Mouse (Mus musculus) liver (tissue): ENCODE measurements around the gene Pltp.

ENCODE experiments used
- DNase-seq: peaks from one replicate; pipeline ENCODE4 v3.0.0-alpha.2; 2020; ENCODE audit warnings: mixed read lengths

The Pltp gene

GRCm38 (mm10) chr2:164857101-164857821 is at the start of gene Pltp:
TSS of gene Pltp (minus strand) at chr2:164857711.
- peak; percentile 30 for DNase-seq

- no peak for DNase-seq
Observed at GRCm38 (mm10) chr2:164906071-164906470, 48.6 kb upstream of the Pltp start.

- DNase-seq: no peak
Observed at GRCm38 (mm10) chr2:164903496-164903895, 46.0 kb upstream of the Pltp start.

GRCm38 (mm10) chr2:164901380-164901779 is 43.9 kb upstream of the Pltp start:
- DNase-seq: no peak

GRCm38 (mm10) chr2:164899723-164900459 is 42.4 kb upstream of the Pltp start:
- DNase-seq: no peak

GRCm38 (mm10) chr2:164899034-164899433 is 41.5 kb upstream of the Pltp start:
- no peak for DNase-seq

GRCm38 (mm10) chr2:164898008-164898407 is 40.5 kb upstream of the Pltp start:
- DNase-seq: no peak

GRCm38 (mm10) chr2:164895885-164896284 is 38.4 kb upstream of the Pltp start:
- DNase-seq: no peak

GRCm38 (mm10) chr2:164894644-164895043 is 37.1 kb upstream of the Pltp start:
- no peak for DNase-seq

GRCm38 (mm10) chr2:164894048-164894447 is 36.5 kb upstream of the Pltp start:
- DNase-seq: no peak

GRCm38 (mm10) chr2:164892696-164893216 is 35.2 kb upstream of the Pltp start:
- no peak for DNase-seq

- no peak for DNase-seq
Observed at GRCm38 (mm10) chr2:164891908-164892695, 34.6 kb upstream of the Pltp start.

GRCm38 (mm10) chr2:164891056-164891834 is 33.7 kb upstream of the Pltp start:
- no peak for DNase-seq

GRCm38 (mm10) chr2:164890411-164891049 is 33.0 kb upstream of the Pltp start:
- DNase-seq: no peak

GRCm38 (mm10) chr2:164889960-164890359 is 32.4 kb upstream of the Pltp start:
- no peak for DNase-seq

- DNase-seq: no peak
Observed at GRCm38 (mm10) chr2:164888996-164889395, 31.5 kb upstream of the Pltp start.

- no peak for DNase-seq
Observed at GRCm38 (mm10) chr2:164886617-164887016, 29.1 kb upstream of the Pltp start.

- peak; percentile 32 for DNase-seq
Observed at GRCm38 (mm10) chr2:164885788-164886187, 28.3 kb upstream of the Pltp start.

GRCm38 (mm10) chr2:164882619-164883018 is 25.1 kb upstream of the Pltp start:
- DNase-seq: no peak

- DNase-seq: peak; percentile 99
Observed at GRCm38 (mm10) chr2:164879568-164880277, 22.2 kb upstream of the Pltp start.

GRCm38 (mm10) chr2:164879228-164879567 is 21.7 kb upstream of the Pltp start, which contains the start of gene Pcif1:
TSS of gene Pcif1 (plus strand) at chr2:164879304.
- DNase-seq: peak; percentile 94
